Mouse (Mus musculus): ENCODE results near the gene P2rx4.

Gene P2rx4

DNA sequence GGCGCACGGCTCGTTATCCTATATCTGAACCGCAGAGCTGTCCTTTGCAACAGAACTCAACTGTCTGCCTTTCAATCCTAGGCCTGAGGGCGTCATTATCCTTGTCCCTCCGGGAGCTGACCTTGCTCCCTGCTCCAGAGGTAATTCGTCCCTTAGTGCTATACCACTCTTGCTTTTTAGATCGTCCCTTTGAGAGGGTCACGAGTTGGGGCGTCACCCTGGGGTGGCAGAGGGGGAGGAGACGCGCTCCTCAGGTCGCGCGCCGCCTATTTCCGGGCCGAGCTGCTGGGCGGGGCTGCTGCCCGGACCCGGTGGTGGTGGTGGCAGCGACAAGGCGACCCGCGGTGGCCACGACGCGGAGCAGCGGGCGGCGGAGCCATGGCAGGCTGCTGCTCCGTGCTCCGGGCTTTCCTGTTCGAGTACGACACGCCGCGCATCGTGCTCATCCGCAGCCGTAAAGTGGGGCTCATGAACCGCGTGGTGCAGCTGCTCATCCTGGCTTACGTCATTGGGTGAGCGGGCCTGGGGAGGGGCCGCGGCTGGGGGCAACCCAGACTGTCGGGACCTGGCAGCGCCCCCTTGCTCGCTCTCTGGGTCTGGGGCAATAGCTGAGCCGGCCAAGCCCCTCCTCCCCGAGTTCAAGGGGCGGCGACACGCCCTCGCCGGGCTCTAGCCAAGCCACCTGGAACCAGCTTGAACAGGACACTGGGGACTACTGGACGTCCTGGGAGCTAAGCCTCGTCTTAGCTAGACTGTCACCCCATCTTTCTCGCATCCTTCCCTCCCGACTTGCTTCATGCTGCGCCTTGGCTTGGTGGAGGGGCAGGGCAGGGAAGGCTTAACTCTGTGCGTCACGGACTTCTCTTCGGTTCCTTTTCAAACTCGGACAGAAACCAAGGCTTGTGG, at the start of gene P2rx4:
Gene P2rx4 (plus strand): TSS at position 269 of the 906 bp plus-strand sequence.
- peak; percentile 32; the same call in 1 of the 2 replicates for TF ChIP-seq GATA4 (IDR thresholded peaks at IDR 0.05; ENCODE audit: insufficient replicate concordance, low read length)

DNA sequence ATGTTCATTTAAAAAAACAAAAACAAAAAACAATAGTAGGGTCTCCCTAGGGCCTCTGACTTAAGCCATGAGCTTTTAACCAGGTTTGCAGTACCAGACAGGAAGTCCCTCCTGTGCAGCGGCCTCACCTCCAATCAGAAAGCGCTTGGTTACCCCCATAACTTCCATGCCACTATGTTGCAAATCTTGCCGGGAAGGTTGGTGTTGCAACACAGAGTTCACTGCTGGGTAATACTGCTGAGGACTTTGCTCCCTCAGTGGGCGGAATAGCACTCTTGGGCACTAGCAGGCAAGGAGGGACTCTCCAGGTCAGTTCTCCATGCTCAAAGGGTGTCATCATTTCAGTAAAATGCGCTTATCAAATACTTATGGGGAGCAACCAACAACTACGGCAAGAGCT, 44.8 kb upstream of the P2rx4 start:
- TF ChIP-seq GATA4 (IDR thresholded peaks at IDR 0.05; ENCODE audit: insufficient replicate concordance, low read length), result no peak

DNA sequence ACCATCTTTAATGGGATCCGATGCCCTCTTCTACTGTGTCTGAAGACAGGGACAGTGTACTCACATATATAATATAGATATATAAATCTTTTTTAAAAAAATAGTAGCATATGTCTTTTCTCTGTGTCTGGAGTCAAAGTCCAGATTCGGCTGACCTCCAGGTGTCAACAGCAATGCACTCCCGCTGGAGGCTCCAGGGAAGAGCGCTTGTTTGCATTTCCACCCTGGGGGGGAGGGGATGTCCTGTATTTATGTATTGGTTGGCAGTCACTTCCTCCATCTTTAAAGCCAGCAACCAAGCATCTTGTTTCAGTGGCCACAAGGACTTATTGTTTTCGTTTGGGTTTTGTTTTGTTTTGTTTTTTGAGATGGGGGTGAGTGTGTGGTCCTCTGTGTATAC, 42.3 kb upstream of the P2rx4 start:
- TF ChIP-seq GATA4 (IDR thresholded peaks at IDR 0.05; ENCODE audit: insufficient replicate concordance, low read length), result no peak

DNA sequence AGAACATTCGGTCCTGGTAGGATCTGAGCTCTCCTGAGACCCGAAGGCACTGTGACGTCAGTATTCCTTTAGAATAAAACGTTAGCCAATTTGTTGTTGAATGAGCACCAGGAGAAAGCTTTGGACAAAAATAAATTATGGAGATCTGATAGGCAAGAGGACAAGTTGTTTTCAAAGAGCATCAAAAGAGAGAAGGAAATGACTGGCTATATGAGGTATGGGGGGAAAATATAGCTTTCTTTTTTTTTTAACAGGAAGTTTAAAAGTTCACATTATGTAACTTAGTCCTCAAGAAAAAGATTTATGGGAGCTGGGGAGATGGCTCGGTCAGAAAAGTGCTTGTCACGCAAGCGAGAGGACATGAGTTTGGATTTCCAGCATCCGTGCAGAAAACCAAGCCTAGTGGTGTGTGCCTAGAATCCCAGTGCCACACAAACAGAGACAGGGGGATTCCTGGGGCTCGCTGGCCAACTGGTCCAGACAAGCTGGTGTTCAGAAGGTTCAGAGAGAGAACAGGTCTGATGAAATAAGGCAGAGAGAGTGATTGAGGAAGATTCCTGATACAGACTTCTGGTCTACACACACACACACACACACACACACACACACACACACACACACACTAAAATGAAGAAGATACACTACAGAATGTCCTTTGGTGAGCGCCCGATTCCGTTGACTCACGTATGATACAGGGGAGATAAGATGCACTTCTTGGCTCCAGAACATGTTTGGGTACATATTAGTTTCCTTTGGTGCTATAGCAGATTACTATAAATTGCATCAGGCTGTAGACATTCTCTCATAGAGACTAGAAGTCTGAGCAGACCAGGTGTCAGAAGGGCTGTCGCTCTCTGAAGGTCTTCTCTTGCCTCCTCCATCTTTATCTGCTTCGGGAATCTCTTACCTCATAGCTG, 38.1 kb upstream of the P2rx4 start:
- TF ChIP-seq GATA4 (IDR thresholded peaks at IDR 0.05; ENCODE audit: insufficient replicate concordance, low read length), result no peak

DNA sequence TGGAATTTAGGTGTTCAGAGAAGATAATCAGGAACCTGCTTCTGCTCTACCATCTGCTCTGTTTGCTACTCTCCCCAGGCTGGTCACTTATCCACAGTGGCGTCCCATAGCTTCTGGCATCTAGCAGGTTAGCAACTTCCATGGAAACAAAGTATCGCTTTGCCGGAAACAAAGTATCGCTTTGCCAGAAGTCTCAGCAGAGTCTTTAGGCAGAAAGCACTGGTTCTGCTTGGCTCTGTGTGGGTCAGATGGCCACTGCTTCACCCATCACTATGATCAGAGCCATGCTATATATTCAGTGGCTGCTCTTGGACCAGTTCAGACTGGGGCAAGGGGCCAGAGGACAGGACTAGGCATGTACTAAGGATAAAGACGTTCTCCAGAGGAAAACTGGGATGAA, 35.0 kb upstream of the P2rx4 start:
- TF ChIP-seq GATA4 (IDR thresholded peaks at IDR 0.05; ENCODE audit: insufficient replicate concordance, low read length), result no peak

DNA sequence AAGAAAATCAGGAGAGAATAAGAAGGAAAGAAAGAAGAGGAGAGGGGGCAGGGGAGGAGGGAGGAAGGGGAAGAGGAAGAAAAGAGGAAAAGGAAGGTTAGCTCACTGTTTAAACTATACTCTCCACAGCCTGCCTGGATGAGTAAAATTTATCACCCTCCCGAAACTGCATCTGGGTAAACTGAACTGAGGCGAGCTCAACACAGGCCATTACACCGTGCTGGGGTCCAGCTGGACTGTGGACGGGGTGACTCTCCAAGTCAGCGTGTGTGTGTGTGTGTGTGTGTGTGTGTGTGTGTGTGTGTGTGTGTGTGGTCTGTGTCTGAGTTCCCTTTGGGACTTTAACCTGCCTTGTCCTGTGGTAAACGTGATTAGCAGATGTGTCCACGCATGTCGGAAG, 31.3 kb upstream of the P2rx4 start:
- TF ChIP-seq GATA4 (IDR thresholded peaks at IDR 0.05; ENCODE audit: insufficient replicate concordance, low read length), result no peak

DNA sequence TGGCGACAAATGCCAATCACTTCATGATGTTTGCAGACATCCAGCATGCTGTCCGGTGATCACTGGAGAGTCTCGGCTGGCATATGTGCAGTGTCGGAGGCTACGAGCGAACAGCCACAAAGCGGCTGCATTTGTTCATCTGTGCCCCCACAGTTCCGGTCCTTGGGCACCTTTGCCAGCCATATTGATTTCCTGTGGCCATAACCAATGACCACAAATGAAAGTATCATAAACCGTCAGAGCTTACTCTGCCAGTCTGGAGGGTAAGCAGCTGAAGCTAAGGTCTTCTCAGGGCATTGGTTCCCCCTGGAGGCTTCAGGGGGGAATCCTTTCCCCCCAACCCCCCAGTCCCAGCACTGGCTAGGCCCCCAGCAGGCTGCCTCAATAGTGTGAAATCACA, 29.4 kb upstream of the P2rx4 start:
- no peak for TF ChIP-seq GATA4 (IDR thresholded peaks at IDR 0.05; ENCODE audit: insufficient replicate concordance, low read length)

DNA sequence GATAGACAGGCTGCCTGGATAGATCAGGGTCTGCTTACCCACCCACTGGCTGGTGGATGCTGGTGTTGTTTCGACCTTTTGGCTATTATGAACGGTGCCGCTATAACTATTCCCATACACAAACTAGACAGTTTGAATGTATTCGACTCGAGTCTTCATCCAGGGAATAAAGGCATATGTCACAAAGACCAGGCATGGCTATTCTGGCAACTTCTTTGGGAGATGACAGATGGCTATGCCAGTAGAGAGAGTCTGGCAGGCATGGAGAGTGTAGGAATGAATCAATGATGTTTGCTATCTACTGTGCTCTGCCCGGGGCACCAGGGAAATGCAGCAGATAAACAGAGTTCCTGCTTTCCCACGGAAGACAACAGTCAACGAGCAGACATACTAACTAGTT, 27.5 kb upstream of the P2rx4 start:
- no peak for TF ChIP-seq GATA4 (IDR thresholded peaks at IDR 0.05; ENCODE audit: insufficient replicate concordance, low read length)

DNA sequence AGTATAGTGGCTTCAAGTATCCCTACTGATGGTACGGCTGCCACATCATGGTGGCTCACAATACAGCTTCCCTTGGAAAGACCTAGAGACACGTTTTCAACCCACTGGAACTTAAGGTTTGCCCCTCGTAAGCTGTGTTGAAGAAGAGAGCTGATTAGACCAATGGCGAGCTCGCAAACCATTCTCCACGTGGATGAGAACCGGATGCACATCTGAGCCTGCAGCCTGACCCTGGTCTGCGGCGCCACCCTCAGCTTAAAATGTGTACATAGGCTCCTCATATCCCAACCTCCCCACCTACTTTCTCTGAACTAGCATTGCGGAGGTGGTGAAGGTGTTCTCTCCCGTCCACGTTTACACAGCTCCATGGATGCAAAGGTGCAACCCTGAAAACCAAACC, 26.1 kb upstream of the P2rx4 start:
- TF ChIP-seq GATA4 (IDR thresholded peaks at IDR 0.05; ENCODE audit: insufficient replicate concordance, low read length), result no peak

DNA sequence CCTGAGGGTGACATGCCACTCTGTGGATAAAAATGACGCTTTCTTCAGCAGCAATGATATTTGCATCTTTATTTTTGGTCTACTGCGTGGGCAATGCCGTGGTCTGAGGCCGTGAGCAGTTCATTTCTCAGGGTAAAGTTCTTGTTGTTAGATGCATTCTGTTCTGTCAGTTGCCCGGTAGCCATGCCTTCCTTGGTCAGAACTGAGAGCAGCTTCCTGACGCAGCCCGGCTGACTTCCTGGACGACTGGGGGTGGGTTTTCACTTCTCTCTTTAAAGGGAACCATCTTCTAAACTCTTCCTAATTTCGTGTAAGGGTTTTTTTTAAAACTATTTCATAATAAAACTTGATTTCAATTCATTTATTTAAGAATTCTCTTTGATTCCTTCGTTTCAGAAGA, 23.4 kb upstream of the P2rx4 start:
- TF ChIP-seq GATA4 (IDR thresholded peaks at IDR 0.05; ENCODE audit: insufficient replicate concordance, low read length), result no peak

DNA sequence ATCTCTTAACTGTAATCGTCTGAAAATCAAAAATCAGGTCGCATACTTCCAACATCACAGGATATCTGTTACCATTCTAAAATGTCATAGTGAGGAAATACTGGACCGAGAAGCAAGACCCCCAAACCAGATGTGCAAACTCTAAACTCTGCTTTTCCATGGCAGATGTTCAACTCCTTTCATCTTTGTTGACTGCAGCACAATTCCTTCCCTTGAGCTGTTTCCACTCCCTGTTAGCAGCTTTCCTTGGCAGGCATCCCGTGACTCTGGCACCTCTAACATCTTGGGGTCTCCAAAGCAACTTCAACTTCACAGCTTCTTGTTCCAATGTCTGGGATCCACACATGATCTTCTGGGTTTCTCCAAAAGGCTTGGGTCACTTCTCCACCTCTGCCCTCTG, 20.0 kb upstream of the P2rx4 start:
- TF ChIP-seq GATA4 (IDR thresholded peaks at IDR 0.05; ENCODE audit: insufficient replicate concordance, low read length), result no peak

DNA sequence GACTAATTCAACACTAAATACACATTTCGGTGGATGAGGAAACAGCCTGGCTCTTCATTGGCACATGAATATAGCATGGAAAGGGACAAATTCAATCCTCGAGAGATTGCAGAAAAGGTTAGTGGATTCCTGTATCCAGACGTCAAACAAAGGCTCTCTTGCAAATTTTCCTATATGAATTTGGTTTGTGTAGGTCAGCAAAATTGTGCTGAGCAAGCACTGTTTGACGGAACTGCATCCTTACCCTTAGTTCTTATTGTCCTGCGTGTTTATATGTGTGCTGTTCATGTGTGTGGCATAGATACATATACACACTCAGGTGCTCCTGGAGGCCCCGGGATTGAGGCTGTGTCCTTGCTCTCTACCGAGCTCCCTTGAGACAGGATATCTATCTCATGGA, 18.2 kb upstream of the P2rx4 start:
- no peak for TF ChIP-seq GATA4 (IDR thresholded peaks at IDR 0.05; ENCODE audit: insufficient replicate concordance, low read length)

DNA sequence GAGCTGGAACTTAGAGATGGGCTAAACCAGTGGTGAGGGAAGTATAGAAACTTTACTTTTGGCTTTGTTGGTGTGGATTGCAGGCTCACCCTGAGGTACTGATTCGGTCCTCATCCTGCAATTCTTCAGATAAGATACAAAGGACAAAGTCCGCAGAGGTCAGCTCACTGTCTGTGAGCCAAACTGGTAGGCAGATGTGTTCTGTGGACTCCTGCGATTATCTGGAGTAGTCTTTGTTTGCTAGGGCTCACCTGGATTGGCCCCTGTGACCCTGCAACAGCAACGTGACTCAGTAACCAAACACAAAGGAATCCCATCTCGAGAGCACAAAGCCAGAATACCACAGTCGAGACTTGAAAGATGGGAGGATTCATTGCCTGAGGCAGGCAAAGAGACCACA, 16.9 kb upstream of the P2rx4 start:
- TF ChIP-seq GATA4 (IDR thresholded peaks at IDR 0.05; ENCODE audit: insufficient replicate concordance, low read length), result peak; percentile 86

DNA sequence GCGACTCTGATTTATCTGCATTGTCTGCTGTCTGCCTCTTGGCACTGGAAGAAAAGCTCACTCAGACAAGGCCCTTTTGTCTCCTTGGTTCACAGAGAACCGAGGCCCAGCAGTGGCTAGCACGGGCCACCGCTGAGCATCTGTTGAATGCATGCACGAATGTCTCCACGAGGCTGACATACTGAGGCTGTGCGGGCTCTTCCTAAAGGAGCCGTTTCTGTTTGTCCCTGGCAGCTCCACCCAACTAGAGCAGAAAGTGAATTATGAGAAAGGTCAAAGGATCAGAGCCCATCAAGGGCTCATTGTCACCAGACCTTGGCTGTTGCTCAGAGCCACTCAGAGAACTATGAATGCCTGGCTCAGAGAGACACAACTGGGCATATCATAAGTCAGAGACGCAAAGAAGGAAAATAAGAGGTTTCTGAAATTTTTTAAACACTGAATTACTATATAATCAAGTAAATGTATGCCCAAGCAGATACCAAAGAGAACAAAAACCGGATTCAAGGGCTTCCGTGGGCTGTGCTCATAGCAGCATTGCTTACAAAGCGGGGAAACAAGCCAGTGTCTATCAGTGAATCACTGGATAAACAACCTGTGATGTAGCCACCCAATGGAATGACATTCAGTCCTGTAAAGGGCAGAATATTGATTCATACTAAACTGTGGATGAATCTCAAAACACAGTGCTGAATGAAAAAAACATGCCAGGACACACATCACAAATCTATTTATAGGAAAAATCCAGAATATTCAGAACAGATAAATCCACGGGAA, 13.7 kb upstream of the P2rx4 start:
- peak; percentile 20; the same call in 1 of the 2 replicates for TF ChIP-seq GATA4 (IDR thresholded peaks at IDR 0.05; ENCODE audit: insufficient replicate concordance, low read length)

DNA sequence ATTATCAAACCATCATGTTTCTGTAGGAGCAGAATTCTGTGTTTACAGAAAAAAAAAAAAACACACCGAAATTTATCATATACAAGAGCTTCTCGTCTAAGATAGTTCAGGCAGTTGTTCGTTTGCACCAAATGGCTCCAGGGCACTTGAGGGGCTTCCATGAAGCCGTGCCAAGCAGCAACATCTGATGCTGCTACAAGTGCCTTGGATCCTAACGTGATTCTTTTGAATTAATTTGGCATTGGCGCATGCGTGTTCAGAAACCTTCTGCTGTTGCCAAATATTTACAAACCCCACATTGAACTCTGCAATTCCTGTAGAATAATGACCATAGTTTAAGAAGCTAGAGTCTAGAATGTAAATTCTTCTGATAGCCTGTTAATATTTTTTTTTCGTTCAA, 11.8 kb upstream of the P2rx4 start:
- no peak for TF ChIP-seq GATA4 (IDR thresholded peaks at IDR 0.05; ENCODE audit: insufficient replicate concordance, low read length)
